Mouse (Mus musculus) T-helper 17 cell (primary cell): Measurements from ENCODE around the gene Ywhah.
"Not testable (repeated sequence)": the region's sequence is repeated elsewhere in the genome, so short reads cannot be mapped to it uniquely, and the experiment has no call there.

Experiments used
- in situ Hi-C, 2 experiments: fragments of 300-600 bp; cut with MboI, MseI; formaldehyde crosslinking; loops; 1 replicate in 1 of 2; 2 replicates in 1 of 2; pipeline ENCODE4 v1.15.1; 2025; ENCODE audit warnings: high pct_unique_total_duplicates in 2 of 2

The Ywhah gene

DNA sequence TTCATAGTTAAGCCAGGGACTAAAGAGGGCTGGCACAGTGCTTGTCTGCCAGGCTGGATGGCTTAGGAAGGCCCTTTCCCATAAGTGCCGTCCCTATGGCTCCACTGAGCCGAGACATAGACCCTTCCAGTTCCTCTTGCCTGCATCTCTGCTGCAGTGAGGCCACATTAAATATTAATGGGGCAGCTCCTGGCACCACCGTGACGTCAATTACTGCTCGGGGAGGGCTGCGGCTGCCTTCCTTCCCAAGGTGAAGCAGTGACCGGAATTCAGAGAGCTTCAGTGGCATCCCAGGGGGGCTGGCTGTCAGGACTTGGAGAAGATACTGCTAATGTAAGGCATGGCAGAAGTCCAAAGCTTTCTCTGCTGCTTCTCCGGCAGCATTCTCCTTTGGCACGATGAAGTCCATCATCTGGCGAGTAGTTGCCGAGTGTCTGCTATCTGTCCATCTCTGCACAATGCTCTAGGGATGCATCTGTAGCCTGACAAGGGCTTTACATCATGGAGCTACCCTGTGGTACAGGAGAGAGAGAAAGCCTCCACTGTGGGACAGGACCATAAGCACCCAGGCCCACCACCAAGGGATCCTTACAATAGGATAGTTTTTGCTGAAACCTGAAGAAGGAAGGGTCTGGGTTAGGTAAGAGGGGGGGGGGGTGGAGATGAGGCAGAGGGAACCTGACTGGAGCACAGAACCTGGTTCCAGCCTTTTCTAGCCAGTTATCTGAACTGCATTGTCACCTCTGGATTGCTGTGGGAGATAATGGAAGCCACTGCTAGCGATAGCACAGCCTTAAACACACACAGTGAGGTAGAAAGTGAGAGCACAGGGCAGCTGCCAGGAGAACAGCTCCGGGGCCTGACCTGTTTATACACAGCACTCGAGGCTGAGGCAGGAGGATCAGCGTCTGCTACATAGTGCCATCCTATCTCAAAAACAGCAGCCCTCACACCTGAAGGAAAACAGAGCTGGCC is 7.2 kb upstream of the Ywhah start:
- in situ Hi-C loops, result no loop called here

DNA sequence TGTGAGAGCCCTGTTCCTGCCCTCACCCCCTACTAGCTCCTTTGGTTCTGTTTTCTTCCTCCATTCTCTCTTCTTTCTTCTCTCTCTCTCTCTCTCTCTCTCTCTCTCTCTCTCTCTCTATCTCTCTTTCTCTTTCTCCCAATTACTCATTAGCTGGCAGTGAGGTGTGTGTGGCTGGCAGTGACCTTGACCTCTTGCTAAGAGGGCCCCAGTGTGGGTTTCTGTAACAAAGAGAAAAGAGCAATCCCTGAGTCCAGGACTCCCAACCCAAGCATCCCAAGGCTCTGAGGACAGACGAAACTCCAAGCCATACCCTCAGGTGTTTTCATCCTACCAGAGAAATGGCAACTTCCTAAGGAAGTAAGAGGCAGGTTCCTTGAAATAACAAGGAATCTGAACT is 4.5 kb upstream of the Ywhah start:
- in situ Hi-C loops, result no loop called here

- in situ Hi-C loops, result no loop called here
These were observed 3.0 kb upstream of the Ywhah start for GRCm38 (mm10) chr5:33015579-33015978.

DNA sequence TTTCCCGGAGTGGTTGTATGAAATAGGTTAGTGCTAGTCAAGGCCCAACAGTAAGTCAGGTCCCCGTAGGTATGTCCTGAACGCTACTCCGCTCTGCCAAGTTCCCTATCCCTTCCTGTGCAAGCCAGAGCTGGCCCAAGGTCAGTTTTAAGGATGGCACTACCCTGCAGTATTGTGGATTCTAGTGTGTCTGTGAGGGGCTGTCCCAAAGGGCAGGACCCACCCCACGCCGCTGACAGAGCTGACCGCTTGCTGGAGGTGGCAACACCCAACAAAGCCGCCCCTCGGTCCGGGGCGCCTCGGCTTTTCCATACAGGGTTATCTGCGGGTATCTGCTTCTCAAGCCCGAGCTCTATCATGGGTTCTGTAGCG is 441 bp upstream of the Ywhah start:
- in situ Hi-C loops, result no loop called here

- in situ Hi-C loops, result no loop called here
These were observed 808 bp downstream of the Ywhah start for GRCm38 (mm10) chr5:33019426-33019821.

GRCm38 (mm10) chr5:33021622-33022021 is 3.0 kb downstream of the Ywhah start:
- in situ Hi-C loops, result loop anchor here in 1 of 2 experiments (10.0 kb wide), 1 partner anchor 167 kb away; the partner anchor contains the start of gene Prr14l

DNA sequence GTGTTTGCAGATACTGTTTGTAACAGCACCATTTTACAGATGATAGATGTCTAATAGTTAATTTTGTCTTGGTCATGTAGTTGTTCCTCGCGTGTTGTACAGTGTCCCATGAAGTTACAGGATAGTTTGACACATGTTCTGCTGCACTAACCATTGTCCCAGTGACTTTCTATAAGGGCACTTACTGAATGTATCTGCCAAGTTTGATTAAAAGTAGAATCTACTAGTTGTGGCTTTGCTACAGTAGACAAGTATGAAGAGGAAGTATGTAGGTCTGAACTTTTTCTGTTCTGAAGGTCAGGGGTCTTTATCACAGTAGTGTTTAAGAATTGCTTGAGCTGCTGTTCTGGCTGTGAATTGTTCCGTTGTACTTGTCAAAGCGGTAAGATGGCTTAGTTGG is 4.7 kb downstream of the Ywhah start:
- in situ Hi-C loops, result loop anchor here in 1 of 2 experiments (10.0 kb wide), 1 partner anchor 169 kb away; the partner anchor contains the start of gene Prr14l

DNA sequence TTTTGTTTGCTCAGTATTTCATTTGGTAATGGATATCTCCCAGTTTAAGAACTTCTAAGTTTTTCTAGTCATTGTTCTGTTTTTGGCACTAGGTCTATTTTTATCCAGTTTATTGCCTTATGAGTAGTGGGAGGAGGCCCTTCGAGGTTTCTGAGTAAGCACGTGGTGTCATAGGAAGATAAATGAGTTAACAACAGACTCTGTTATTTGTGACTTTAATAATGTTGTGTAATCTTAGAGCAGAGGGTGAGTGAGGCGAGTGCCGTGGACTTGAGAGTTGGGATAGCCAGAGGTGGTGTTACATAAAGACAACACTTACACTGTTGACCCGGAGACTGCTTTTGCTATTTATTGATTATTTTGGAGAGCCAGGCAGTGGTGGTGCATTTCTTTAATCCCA is 5.9 kb downstream of the Ywhah start:
- in situ Hi-C loops, result loop anchor here in 1 of 2 experiments (10.0 kb wide), 1 partner anchor 170 kb away; the partner anchor contains the start of gene Prr14l

DNA sequence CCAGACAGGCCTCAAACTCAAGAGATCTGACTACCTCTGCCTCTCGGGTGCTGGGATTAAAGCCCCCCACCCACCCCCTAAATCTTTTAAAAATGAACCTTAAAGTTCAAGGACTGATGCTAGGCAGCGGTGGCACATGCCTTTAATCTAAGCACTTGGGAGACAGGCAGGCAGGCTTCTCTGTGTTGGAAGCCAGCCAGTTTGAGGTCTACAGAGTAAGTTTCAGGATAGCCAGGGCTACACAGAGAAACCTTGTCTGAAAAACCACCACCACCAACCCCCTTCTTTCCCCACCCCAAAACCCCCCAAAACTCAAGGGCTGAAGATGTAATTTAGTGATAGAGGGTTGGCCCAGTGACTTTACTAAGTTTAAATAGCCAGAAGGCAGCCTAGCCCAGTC is 10.0 kb downstream of the Ywhah start:
- in situ Hi-C loops, result loop anchor here in 1 of 2 experiments (10.0 kb wide), 1 partner anchor 174 kb away; the partner anchor contains the start of gene Prr14l

GRCm38 (mm10) chr5:33030425-33031175 is 12.0 kb downstream of the Ywhah start:
- in situ Hi-C loops, result loop anchor here (5.0 to 10.0 kb wide), 4 partner anchors 73 to 436 kb away; no protein-coding TSS in a partner anchor

DNA sequence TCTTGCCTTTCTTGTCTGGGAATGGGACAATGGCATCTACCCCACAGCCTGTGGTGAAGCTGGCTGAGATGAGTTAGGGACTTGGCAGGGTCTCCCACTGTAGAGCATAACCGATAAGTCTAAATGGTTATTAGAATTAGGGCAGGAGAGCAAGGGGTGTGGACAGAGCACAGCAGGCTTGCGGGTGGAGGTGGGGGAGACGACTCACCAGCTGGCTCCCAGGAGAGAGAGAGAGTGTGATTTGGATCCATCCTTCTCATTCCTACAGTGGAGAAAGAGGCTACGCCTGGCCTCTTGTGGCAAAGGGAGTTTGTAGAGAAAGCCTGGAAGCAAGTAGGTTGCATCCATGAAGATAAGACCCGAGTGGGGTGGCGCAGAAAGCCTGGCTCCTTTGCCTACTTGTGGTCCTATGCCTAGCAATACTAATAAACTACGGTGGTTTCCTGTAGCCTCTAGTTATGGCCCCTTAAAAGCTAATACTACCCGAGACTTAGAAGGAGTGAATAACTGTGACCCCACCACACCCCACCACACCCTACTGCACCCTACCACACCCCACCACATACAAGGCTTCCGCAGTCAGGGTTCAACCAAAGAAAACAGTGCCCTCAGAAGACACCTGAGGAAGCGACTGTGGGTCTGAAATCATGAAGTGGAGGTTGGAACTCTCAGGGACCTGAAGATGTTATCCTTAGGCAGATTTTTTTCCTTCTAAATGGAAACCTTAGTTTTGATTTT is 13.6 kb downstream of the Ywhah start:
- in situ Hi-C loops, result loop anchor here (5.0 to 10.0 kb wide), 4 partner anchors 75 to 437 kb away; no protein-coding TSS in a partner anchor

DNA sequence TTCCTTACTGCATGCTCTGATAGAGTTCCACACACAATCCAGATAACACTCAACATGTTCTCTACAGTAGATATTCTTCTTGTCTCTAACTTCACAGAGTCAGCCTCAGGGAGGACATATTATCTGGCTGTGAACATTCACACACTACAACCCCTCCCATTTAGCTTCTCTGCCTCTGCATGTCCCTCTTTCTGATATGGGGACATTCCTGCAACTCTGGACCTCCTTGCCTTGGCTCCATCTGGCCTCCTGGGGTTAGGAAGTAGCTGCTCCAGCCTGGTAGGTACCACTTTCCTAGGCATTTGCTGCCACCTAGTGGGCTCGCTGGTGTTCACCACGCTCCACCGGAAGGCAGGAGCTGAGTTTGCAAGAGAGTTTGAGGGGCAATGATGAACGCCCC is 14.5 kb downstream of the Ywhah start:
- in situ Hi-C loops, result loop anchor here (5.0 to 10.0 kb wide), 4 partner anchors 76 to 438 kb away; no protein-coding TSS in a partner anchor

DNA sequence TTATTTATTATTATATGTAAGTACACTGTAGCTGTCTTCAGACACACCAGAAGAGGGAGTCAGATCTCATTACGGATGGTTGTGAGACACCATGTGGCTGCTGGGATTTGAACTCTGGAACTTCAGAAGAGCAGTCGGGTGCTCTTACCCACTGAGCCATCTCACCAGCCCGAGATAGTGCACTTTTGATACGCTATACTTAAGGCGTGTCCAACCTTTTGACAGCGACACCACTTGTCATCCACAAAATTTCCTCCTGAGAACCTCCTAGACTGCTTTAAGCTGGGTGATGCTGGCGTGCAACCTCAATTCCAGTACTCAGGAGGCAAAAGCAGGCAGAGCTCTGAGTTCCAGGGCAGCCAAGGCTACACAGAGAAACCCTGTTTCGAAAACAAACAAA is 15.0 kb downstream of the Ywhah start:
- in situ Hi-C loops, result loop anchor here (5.0 to 10.0 kb wide), 4 partner anchors 76 to 439 kb away; no protein-coding TSS in a partner anchor

DNA sequence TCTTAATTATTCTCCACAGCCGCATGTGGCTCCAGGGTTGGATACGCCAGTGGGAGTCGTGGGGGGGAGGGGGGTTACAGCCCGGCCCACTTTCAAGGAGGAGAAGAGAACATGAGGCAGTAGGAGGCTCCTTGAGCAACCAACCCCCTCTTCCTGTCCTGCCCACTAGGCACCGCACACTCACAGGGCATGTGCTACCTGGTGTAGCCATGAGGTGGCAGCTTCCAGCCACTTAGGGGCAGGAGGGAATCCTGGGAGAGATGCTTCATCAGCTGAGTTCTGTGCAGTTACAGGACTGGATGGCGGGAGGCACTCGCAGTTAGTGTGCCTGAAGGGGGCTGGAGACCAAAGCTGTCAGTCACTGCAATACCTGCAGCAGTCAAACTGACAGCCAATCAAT is 15.5 kb downstream of the Ywhah start:
- in situ Hi-C loops, result loop anchor here (5.0 to 10.0 kb wide), 4 partner anchors 77 to 439 kb away; no protein-coding TSS in a partner anchor

DNA sequence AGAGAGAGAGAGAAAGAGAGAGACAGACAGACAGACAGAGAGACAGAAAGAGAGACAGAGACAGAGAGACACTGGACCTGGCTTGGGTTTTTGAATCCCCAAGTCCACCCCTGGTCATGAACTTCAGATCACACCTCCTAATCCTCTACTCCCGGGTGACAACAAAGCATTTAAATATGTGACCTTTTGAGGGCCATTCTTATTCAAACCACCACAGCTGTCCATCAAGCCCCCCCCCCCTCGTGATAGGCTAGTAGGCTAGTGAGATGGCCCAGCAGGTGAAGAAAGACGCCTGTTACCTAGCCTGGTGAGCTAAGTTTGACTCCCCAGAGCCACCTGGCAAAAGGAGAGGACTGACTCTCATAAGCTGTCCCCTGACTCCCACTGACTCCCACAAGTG is 16.3 kb downstream of the Ywhah start:
- in situ Hi-C loops, result loop anchor here (5.0 to 10.0 kb wide), 4 partner anchors 78 to 440 kb away; no protein-coding TSS in a partner anchor

GRCm38 (mm10) chr5:33038656-33039509 is 20.3 kb downstream of the Ywhah start:
- in situ Hi-C loops, result loop anchor here in 1 of 2 experiments (10.0 kb wide), 2 partner anchors 124 to 444 kb away; no protein-coding TSS in a partner anchor

DNA sequence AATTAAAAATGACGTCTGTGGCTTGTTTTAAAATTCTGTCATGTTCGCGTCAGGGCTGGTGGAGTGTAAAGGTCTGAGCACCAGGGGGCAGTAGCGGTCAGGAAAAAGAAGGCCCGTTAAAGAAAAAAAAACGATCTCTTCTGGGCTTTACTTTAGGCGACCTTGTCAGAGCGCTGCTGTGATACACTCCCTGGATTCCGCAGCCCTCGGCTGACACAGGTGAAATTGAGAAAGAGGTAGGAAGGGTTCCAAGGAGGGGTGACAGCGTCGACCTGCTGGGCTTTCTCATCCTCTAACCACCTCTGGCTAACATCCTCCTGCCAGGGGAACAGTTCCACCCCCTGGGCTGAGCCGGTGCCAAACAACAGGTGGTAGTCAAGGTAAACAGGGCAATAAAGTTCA is 20.9 kb downstream of the Ywhah start:
- in situ Hi-C loops, result loop anchor here in 1 of 2 experiments (10.0 kb wide), 2 partner anchors 125 to 445 kb away; no protein-coding TSS in a partner anchor

DNA sequence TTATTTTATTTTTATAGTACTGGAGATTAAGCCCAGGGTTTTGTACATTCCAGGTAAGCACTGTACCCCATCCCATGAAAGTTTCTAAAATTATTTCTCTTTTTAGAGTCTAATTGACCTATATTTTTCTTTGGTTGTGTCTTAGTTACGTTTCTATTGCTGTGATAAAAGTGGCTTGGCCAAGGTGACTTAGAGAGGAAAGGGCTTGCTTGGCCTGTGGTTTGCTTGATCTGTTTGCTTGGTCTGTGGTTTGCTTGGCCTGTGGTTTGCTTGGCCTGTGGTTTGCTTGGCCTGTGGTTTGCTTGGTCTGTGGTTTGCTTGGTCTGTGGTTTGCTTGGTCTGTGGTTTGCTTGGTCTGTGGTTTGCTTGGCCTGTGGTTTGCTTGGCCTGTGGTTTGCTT is 22.1 kb downstream of the Ywhah start:
- in situ Hi-C loops, result not testable (repeated sequence)

- in situ Hi-C loops, result no loop called here
These were observed 24.8 kb downstream of the Ywhah start for GRCm38 (mm10) chr5:33043397-33043796.
